In genomic region chr2:38675366-38675969, GRCm38 (mm10) we compare ENCODE assay signal across 13 mouse cellular contexts. TPM values are rescaled to one million over a fixed set of nuclear protein-coding genes. Genes with fewer than 3 reads are reported as not detected.
DNase-seq lines count a peak whose midpoint lies in the region; ATAC-seq and TF ChIP-seq lines count a peak whose summit lies in the region.
"Had no signal": no experiment of that assay in that cellular context is flagged by ENCODE, and none has a peak within 500 bp of the region (broad histone marks: within the 10 kb centered on the region; RNA-seq: fewer than 3 reads in every experiment).

No protein-coding gene starts in this region.

- no peak overlapping the region for H3K27ac ChIP-seq in heart, adult 2 months
- no peak overlapping the region for H3K27ac ChIP-seq in heart, embryonic 10.5 days
- H3K27ac ChIP-seq in lung, embryonic 15.5 days: no peak overlapping the region
- H3K27ac ChIP-seq in hindbrain, embryonic 11.5 days (ENCODE audit: low read depth, low read length): no peak overlapping the region
- H3K27ac ChIP-seq in neural tube, embryonic 14.5 days (ENCODE audit: low read depth, low read length): no peak overlapping the region
- H3K27ac ChIP-seq: macrophage had no signal

- no peaks in the 10 kb centered on the region for H3K27me3 ChIP-seq in heart, adult 2 months (ENCODE audit: control insufficient read depth, insufficient read depth, low read length)
- H3K27me3 ChIP-seq in heart, embryonic 10.5 days (ENCODE audit: insufficient read depth, poor library complexity, severe bottlenecking): peaks cover 63% of the 10 kb centered on the region
- peaks cover 6% of the 10 kb centered on the region; the same call in 1 of the 2 replicates for H3K27me3 ChIP-seq in lung, embryonic 15.5 days
- no peaks in the 10 kb centered on the region for H3K27me3 ChIP-seq in hindbrain, embryonic 11.5 days (ENCODE audit: control insufficient read depth, insufficient read depth, low read length)
- no peaks in the 10 kb centered on the region for H3K27me3 ChIP-seq in neural tube, embryonic 14.5 days (ENCODE audit: control insufficient read depth, insufficient read depth, low read length)

- ATAC-seq in lung, embryonic 15.5 days (ENCODE audit: borderline replicate concordance, extremely low read depth, low FRiP score, low TSS enrichment): 0 out of 2 replicates have a peak, but pooled peaks have one; percentile 46
- peak; percentile 59 for ATAC-seq in hindbrain, embryonic 11.5 days (ENCODE audit: low FRiP score)
- ATAC-seq in neural tube, embryonic 14.5 days (ENCODE audit: low read depth): peak; percentile 24; the same call in 1 of the 2 replicates

- no peak overlapping the region for H3K4me3 ChIP-seq in heart, adult 2 months
- no peak overlapping the region for H3K4me3 ChIP-seq in heart, embryonic 10.5 days
- no peak overlapping the region for H3K4me3 ChIP-seq in lung, embryonic 15.5 days
- H3K4me3 ChIP-seq in hindbrain, embryonic 11.5 days (ENCODE audit: low read depth, low read length): no peak overlapping the region
- H3K4me3 ChIP-seq in neural tube, embryonic 14.5 days (ENCODE audit: low read depth, low read length): no peak overlapping the region

- 62% methylated on average over 9 of the region's 9 CpGs for WGBS in heart, adult 2 months
- 51% methylated on average over 9 of the region's 9 CpGs for WGBS in heart, embryonic 10.5 days
- WGBS in lung, embryonic 15.5 days: 50% methylated on average over 9 of the region's 9 CpGs
- WGBS in hindbrain, embryonic 11.5 days: 60% methylated on average over 9 of the region's 9 CpGs
- 56% methylated on average over 9 of the region's 9 CpGs for WGBS in neural tube, embryonic 14.5 days

- no peaks in the 10 kb centered on the region for H3K9me3 ChIP-seq in heart, embryonic 10.5 days
- no peaks in the 10 kb centered on the region for H3K9me3 ChIP-seq in lung, embryonic 15.5 days
- H3K9me3 ChIP-seq in hindbrain, embryonic 11.5 days (ENCODE audit: control insufficient read depth, low read length): no peaks in the 10 kb centered on the region
- H3K9me3 ChIP-seq in neural tube, embryonic 14.5 days (ENCODE audit: control insufficient read depth, low read length): no peaks in the 10 kb centered on the region

- no peak for DNase-seq in heart, adult 2 months
- no peak for DNase-seq in heart, embryonic 10.5 days (ENCODE audit: low spot score)
- no peak for DNase-seq in lung, postnatal 14 days
- DNase-seq in hindbrain, embryonic 11.5 days (ENCODE audit: low spot score): peak; percentile 43
- DNase-seq in B cell, adult 2 months: no peak
- DNase-seq in right cerebral cortex, postnatal 14 days: no peak
- DNase-seq: adrenal gland, postnatal 25 days had no signal

- no peak for TF ChIP-seq POLR2A in heart, adult 2 months (IDR thresholded peaks at IDR 0.05; ENCODE audit: insufficient read depth, low read depth, low read length)

- no peaks in the 10 kb centered on the region for H3K79me2 ChIP-seq in heart, adult 2 months (replicated peaks; ENCODE audit: control insufficient read depth, insufficient read depth, low read length)

- no peaks in the 10 kb centered on the region for H3K4me1 ChIP-seq in heart, adult 2 months (ENCODE audit: control insufficient read depth, insufficient read depth, low read length)
- no peaks in the 10 kb centered on the region for H3K4me1 ChIP-seq in heart, embryonic 10.5 days
- H3K4me1 ChIP-seq in lung, embryonic 15.5 days: no peaks in the 10 kb centered on the region
- no peaks in the 10 kb centered on the region for H3K4me1 ChIP-seq in hindbrain, embryonic 11.5 days (replicated peaks; ENCODE audit: control insufficient read depth, insufficient read depth, low read length)
- no peaks in the 10 kb centered on the region for H3K4me1 ChIP-seq in neural tube, embryonic 14.5 days (ENCODE audit: control insufficient read depth, insufficient read depth, low read length)

- H3K9ac ChIP-seq in heart, adult 2 months (ENCODE audit: low read depth, low read length): no peak overlapping the region
- no peak overlapping the region for H3K9ac ChIP-seq in lung, embryonic 15.5 days
- no peak overlapping the region for H3K9ac ChIP-seq in hindbrain, embryonic 11.5 days (ENCODE audit: low read depth, low read length)
- H3K9ac ChIP-seq in neural tube, embryonic 14.5 days (replicated peaks; ENCODE audit: low read depth, low read length): no peak overlapping the region

- peak; percentile 35 for TF ChIP-seq CTCF in heart, adult 2 months (IDR thresholded peaks at IDR 0.05)

- H3K36me3 ChIP-seq in heart, adult 2 months (ENCODE audit: control insufficient read depth, insufficient read depth, low read length): no peaks in the 10 kb centered on the region
- no peaks in the 10 kb centered on the region for H3K36me3 ChIP-seq in heart, embryonic 10.5 days
- H3K36me3 ChIP-seq in lung, embryonic 15.5 days: no peaks in the 10 kb centered on the region
- H3K36me3 ChIP-seq in hindbrain, embryonic 11.5 days (ENCODE audit: control insufficient read depth, insufficient read depth, low read length): no peaks in the 10 kb centered on the region
- H3K36me3 ChIP-seq in neural tube, embryonic 14.5 days (ENCODE audit: control insufficient read depth, insufficient read depth, low read length): no peaks in the 10 kb centered on the region

- TF ChIP-seq EP300 in heart, adult 2 months (IDR thresholded peaks at IDR 0.05; ENCODE audit: insufficient read depth, low read depth, low read length): no peak

- intact Hi-C loops in heart, adult 2 months (cut with DNase I): no loop called here

- no peak overlapping the region for H3K4me2 ChIP-seq in lung, embryonic 15.5 days
- no peak overlapping the region for H3K4me2 ChIP-seq in hindbrain, embryonic 11.5 days (replicated peaks; ENCODE audit: low read depth, low read length)
- H3K4me2 ChIP-seq in neural tube, embryonic 14.5 days (ENCODE audit: low read depth, low read length): no peak overlapping the region

RNA-seq across cellular contexts. Expression of gene Psmb7, which starts 31.6 kb away (rescaled TPM):
- 100 to 1,000 TPM; 220 to 247 TPM for total RNA-seq in heart, adult 2 months (2021)
- 129 and 237 TPM in 2 replicates for polyA plus RNA-seq in heart, adult 2 months (2012; rRNA removed)
- polyA plus RNA-seq in heart, embryonic 10.5 days (2016; fragmentation: Nextera tagmentation; extraction: Ambion mirVana): 262 and 309 TPM in 2 replicates
- polyA plus RNA-seq in lung, embryonic 15.5 days (2015; fragmentation: Nextera tagmentation; extraction: Ambion mirVana): 241 and 270 TPM in 2 replicates
- 355 and 367 TPM in 2 replicates for polyA plus RNA-seq in hindbrain, embryonic 11.5 days (2014; fragmentation: Nextera tagmentation; extraction: Ambion mirVana)
- polyA plus RNA-seq in neural tube, embryonic 14.5 days (2014; fragmentation: Nextera tagmentation; extraction: Ambion mirVana): 277 and 282 TPM in 2 replicates

RNA-seq across cellular contexts. Expression of gene Nr5a1, which starts 38.9 kb away (rescaled TPM):
- not detected for total RNA-seq in heart, adult 2 months (2021)
- polyA plus RNA-seq in heart, adult 2 months (2012; rRNA removed): 0.06 and 0.16 TPM in 2 replicates
- polyA plus RNA-seq in heart, embryonic 10.5 days (2016; fragmentation: Nextera tagmentation; extraction: Ambion mirVana): not detected in 2 replicates
- 0.16 and 0.33 TPM in 2 replicates for polyA plus RNA-seq in lung, embryonic 15.5 days (2015; fragmentation: Nextera tagmentation; extraction: Ambion mirVana)
- 0.19 and 0.20 TPM in 2 replicates for polyA plus RNA-seq in hindbrain, embryonic 11.5 days (2014; fragmentation: Nextera tagmentation; extraction: Ambion mirVana)
- not detected in 2 replicates for polyA plus RNA-seq in neural tube, embryonic 14.5 days (2014; fragmentation: Nextera tagmentation; extraction: Ambion mirVana)
- total RNA-seq: layer of hippocampus, postnatal 14 days; MEL had no signal
- polyA plus RNA-seq: heart, embryonic 16.5 days; macrophage had no signal
